Mouse (Mus musculus): ENCODE data around the gene Sox9.

DNA sequence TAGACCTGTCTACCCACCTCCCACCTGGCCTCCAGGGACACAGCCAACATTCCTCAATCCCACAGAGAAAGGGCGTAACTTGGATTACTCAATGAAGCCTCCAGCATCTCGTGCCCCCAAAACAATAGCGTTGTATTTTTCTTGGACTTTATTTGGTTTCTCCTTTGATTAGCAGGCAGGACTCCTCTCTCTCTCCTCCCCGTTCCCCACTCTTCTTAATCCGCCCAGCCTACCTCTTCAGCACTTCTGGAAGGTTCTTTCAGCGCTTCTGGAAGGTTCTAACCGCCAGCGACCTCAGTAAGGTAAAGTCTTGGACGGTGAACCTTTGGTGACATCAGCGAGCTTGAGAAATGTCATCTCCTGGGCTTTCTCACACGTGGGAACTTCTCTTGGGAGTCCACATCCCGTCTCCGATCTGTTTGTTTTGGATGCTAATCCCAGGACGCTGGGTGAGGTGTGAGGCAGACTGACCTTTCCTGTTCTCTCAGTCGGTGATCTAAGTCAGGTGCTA lies 14.4 kb upstream of the Sox9 start:
- no peak for TF ChIP-seq POLR2A (IDR thresholded peaks at IDR 0.05; ENCODE audit: control insufficient read depth in 1 of 2, insufficient read depth in 1 of 2, low read depth in 1 of 2, low read length in 2 of 2, poor library complexity in 1 of 2)
- no peak for TF ChIP-seq EP300 (IDR thresholded peaks at IDR 0.05; ENCODE audit: low read depth in 1 of 2, low read length in 2 of 2)
